Mouse (Mus musculus) urinary bladder, postnatal 25 days (tissue): ENCODE measurements around the gene Svopl.

Experiments
- DNase-seq: peaks from one replicate; pipeline ENCODE4 v3.0.0; 2022; ENCODE audit warnings: low spot score

Svopl gene

GRCm38 (mm10) chr6:38046838-38047237, at the start of gene Svopl:
Gene Svopl, minus strand, starts transcription at chr6:38046996.
- no peak for DNase-seq

DNA sequence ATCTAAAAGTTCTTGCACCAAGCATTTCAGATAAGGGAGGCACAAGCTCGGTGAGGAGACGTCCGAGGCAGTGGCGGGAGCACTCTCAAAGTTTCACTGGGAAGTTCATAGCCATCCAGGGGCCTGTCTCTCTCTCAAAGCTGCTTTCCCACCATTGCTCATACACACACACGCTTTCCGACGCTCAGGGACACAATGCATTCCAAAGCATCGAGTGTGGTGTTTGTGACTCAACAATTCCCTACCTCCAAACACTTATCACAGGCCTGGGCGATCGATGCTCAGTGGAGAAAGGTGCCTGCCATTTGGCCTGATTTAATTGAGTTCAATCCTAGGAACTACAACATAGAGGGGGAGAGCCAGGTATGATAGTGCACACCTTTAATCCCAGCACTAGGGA, 47.9 kb upstream of the Svopl start:
- DNase-seq = no peak

- no peak for DNase-seq
These were observed 45.7 kb upstream of the Svopl start for GRCm38 (mm10) chr6:38092539-38092938.

DNA sequence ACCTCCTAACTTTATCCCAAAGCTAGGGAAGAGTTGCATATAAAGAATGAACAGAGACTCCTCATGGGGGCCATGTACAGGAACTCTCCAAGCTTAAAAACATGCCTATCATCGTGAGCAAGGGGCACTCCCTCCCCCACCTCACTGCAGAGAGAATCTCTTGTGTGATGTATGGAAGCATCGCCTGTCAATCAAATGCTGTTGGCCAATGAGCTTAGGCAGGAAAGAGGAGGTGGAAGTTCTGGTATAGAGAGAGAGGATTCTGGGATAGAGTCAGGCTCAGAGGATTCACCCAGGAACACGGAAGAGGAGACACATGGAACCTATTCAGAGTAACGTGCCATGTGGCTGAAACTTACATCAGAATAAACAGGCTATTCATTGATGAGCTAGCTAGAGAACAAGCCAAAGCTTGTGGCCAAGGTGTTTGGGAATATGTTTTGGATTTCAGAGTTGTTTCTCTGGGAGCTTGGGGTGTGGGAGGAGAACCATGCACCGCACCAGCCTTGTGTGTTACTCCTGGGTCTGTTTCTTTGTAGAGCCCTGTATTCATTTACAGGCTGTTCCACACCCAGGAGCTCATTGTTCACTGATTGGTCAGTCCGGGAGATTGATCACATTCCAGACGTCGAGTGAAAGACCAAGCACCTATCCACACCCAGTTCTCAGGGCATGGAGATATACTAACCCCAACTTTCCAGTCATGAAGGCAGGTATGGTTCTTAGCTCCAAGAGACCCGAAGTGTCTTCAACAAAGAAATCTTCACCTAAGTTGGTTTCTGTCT, 40.6 kb upstream of the Svopl start:
- no peak for DNase-seq

DNA sequence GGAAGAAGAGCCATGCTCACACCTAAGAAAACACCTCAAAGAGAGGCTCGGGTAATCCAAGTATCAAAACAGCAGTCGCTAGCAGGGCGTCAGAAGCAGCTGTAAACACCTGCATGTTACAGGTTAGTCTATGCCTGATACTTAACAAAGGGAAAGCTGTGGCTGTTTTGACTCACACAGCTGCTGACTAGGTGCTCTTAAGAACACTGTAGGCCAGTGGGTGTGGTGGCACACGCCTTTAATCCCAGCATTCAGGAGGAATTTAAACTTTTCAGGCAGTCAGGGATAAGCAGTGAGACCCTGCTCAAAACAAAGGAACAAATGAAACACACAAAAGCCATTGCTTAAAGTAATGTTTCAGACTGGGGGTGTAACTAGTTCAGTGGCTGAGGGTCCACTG, 36.4 kb upstream of the Svopl start:
- DNase-seq = no peak

DNA sequence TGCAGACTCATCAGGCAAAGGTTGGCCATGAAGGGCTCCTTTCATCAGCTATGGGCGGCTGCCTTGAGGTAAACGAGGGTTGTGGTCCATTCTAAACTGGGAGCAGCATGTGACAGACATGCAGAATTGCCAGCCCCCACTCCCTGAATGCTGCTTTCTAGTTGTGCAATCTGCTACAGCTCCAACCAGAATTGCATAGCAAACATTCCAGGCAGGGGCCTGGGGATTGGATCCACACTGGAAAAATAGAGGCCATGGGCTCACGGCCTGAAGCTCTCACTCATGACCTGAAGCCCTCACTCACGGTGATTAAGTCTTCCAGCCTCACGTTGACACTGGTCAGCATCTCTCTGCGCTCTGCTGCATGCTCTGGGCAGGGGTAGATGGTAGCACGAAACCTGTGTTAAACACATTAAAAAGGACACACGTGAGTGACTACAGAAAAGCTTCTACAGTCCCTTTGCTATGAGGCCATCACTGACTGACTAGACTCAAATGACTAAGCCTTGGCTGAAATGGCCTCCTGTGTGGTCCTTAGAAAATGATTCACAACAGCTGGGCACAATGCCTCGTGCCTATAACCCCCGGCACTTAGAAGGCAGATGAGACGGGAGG, 35.0 kb upstream of the Svopl start:
- peak; percentile 12 for DNase-seq

- DNase-seq = no peak
These were observed 33.6 kb upstream of the Svopl start for GRCm38 (mm10) chr6:38080364-38080763.

DNA sequence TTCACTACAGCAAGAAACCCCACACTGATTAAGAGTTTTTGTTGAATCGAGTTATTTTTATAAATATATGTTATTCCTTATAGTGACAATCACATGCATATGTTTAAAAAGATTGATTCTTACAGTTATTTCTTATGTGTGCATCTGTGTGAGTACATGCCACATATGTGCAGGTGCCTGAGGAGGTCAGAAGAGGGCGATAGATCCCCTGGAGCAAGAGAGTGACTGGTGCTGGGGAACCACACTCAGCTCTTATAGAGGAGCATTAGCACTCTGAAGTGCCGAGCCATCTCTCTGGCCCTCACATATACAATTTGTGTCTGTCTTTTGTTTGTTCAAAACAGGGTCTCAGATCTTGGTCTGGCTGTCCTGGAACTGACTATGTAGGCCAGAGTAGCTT, 26.8 kb upstream of the Svopl start:
- DNase-seq = no peak

- DNase-seq = no peak
These were observed 25.5 kb upstream of the Svopl start for GRCm38 (mm10) chr6:38072137-38072796.

DNA sequence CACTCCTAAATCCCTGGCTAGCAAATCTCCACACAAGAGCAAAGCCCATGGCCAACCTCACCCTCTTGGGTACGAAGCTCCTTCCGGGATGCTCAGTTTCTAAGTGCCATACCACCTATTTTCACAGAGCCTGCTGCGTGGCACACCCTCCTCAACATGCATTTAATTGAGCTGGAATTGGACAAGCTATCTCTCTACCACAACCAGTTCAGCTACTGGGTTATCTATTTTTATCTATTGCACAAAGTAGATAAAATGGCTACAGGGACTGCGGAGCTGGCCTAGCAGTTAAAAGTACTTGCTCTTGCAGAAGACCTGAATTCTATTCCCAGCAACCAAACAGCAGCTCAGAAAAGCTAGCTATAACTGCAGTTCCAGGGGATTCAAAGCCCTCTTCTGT, 24.5 kb upstream of the Svopl start:
- DNase-seq = no peak

DNA sequence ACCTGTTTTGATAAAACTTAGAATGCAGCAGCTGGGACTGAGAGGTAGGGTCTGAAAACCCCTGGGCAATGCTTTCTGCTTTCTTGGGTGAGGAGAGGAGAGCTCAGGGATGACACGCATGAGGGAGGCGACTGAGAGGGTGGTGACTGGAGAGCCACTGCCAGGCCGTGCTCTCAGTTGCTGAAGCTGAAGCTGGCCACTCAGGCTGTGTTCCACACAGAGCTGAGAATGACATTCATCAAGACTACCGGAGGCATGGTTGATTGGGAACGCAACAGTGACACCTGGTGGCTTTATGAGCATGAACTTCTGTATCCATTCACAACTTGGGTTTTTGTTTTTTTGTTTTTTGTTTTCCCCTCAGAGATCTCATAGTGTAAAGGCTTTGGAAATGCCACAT, 19.4 kb upstream of the Svopl start:
- DNase-seq = peak; percentile 17

DNA sequence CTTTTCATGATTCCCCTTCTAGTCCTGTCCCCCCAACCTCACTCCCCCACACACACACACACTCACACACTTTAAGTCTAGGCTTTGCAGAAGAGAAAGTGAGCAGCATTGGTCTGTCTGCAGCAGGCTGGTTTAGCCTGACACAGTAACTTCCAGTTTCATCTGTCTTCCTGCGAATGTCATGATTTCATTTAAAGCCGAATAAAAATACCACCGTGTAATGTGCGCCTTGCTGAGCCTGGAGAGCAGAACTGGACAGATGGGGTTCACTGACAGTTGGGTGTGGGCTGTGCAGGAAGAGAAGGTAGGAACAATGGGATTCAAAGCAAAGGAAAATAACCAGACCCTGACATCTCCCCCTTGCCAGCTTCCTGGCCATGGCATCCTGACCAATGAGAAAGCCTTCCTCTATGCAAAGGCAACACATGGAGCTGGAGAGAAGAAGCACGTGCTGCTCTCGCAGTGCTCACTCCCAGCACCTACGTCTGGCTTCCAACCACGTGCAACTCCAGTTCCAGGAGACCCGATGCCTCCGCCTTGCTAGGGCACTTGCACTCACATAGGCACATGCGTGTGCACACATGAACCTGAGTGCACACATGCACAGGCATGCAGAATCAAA, 18.8 kb upstream of the Svopl start:
- DNase-seq = no peak

DNA sequence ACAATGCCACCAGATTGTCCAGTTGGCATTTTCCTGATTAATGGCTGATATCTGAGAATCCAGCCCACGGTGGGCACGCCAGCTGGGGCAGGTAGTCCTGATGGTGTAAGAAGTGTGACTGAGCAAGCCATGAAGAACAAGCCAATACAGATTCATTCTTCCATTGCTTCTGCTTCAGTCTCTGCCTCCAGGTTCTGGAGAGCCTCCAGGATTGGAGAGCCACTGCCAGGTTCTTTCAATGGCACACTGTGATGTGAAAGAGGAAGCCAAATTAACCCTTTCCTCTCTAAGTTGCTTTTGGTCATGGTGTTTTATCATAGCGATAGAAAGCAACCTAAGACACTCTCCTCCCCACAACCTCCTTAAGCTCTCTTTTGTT, 18.3 kb upstream of the Svopl start:
- no peak for DNase-seq

DNA sequence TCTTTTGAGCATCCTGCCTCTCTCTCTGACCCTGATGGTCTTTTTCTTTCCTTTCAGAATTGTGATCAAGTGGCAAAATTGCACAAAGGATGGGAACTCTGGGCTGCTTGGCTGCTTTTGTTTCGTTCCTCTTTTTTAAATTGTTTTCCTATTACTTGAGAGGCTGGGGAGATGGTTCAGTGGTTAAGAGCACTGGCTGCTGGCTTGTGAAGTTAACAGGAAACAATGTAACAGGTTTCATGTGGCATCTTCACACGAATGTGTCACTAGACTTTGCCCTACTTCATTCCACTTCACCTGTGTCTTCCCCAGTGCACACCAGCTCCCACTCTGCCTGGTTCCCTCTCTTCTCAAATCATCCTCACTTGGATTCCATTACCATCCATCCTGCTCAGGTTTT, 17.8 kb upstream of the Svopl start:
- DNase-seq = no peak

DNA sequence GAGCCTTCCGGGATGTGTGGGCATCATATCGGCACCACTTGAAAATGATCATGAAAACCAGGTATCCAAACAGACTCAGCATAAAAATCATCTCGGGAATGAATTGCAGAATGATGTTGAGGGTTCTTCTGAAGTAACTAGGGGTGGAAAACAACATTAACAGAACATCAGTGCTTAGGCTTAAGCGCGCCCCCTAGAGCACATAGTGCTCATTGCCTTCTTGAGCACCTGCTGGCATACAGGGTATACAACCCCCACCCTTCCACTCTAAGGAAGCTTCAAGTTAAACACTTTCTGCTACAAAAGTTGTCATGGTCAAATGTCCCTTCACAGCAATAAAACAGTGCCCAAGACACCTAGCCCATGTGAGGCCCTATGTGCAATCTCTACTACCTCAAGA, 12.0 kb upstream of the Svopl start:
- DNase-seq = no peak

GRCm38 (mm10) chr6:38055471-38056330, 8.9 kb upstream of the Svopl start:
- no peak for DNase-seq

- no peak for DNase-seq
These were observed 2.8 kb upstream of the Svopl start for GRCm38 (mm10) chr6:38049601-38050000.

DNA sequence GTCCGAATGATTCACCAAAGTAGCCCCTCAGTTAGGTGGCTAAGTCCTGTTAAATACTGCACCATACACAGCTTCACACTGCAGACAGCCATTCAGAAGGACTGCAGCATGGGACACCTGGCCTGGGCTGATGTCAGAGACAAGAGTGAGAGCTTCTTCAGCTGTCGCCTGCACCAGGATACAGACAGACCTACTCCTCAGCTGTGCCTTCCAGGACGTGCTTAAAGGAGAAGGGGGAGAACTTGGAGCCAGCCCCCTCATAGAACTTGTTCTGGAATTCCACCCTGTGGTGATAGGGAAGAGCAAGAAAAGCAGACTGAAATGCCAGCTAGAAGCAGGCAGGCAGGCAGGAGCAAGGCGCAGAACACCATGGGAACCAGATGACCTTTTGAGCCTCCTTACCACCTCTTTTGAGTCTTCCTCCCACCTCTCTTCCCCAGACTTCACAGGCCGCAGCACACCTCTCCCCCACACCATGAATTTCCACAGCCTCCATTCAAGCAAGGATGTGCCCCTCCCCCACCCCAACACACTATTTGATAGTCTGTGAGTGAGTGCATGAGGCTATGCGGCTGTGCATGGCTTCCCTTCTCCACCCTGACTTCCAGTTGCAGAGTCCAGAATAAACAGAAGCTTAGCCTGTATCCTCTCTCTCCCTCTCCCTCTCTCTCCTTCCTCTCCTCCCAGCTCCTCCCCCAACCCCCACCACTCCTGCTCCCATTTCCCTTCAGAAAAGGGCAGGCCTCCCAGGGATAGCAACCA, 2.2 kb upstream of the Svopl start:
- DNase-seq = no peak

DNA sequence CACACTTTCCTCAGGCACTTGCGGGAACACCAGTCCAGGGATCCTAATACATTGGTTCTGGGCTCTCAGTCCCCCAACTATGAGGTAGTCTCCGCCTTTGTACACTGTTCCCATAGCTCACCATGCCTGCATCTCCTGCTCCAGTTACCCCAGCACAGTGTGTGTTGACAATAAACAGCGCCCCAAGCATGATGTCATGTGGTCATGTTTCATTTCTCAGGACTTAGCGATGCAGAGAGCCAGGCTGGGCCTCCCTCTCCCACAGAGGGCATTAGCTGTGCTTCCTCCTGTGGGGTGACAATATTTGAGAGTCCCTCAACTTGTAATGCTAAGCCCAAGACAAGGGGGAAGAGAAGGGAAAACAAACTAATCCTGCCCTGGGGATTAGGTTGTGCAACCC, 1.2 kb upstream of the Svopl start:
- DNase-seq = no peak

DNA sequence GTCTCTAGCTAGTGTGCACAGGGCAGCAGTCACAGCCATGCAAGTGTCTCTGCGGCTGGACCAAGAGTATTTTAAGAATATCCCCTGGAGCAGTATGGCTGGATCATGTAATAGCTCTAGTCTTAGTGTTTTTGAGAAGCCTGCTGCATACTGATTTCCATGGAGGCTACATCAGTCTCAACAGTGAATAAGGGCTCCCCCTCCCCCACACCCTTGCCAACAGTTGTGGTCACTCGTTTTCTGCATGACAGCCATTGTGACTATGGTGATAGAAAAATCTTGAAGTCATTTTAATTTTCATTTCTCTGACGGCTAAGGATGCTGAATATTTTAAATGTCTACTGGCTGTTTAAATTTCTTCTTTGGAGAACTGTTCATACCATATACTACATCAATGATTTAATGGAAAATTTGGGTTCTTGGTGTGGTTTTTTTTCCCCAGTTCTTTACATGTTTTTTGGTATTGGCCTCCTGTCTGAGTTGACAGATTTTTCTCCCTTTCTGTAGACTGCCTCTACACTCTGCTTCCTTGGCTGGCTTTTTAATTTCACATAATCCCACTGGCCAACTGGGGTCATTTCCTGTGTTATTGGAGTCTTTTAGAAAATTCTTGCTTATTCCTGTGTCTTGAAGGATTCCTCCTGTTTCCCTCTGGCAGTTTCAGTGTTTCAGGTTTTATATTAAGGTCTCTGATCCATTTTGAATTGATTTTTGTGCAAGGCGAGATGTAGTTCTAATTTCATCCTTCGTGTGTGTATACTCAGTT, 13.8 kb downstream of the Svopl start:
- no peak for DNase-seq
